Mouse (Mus musculus): ENCODE measurements at regions not wholly inside any gene's neighbourhood (a gene's known extent, or its start where the extent isn't known, plus 50 kb on each side); places are given as distances from the start of the nearest gene placed in this dataset.

DNA sequence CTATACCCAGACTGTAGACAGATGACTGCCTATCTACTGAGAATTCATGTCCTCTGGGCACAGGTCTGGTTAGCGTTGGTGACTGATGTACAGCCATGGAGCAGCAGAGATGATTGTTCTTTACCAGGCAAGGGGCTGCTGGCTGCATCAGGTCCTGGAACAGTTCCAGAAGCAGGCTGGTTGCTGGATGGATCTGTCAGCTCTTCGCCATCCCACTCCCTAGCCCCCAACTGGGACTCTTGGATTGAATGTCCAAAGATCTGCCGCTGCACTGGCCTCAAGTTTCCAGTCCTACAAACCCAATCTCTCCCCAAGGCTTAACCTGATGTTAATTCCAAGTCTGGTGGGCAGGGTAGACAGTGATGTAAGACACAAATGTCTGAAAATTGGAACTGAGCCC, 200.7 kb upstream of the Meis1 start:
- TF ChIP-seq TCF12 (IDR thresholded peaks at IDR 0.05; ENCODE audit: insufficient read depth, poor library complexity, severe bottlenecking) (no peak), POLR2A (IDR thresholded peaks at IDR 0.05; ENCODE audit: insufficient read length, low read depth) (no peak), USF1 (IDR thresholded peaks at IDR 0.05; ENCODE audit: low read depth) (no peak), CEBPB (IDR thresholded peaks at IDR 0.05; ENCODE audit: insufficient read depth, poor library complexity, severe bottlenecking) (no peak), SRF (IDR thresholded peaks at IDR 0.05; ENCODE audit: control insufficient read depth, insufficient read length, low read depth) (no peak), MYOG (IDR thresholded peaks at IDR 0.05; ENCODE audit: control insufficient read depth in 1 of 3, insufficient read depth in 1 of 3, insufficient read length in 2 of 3, low read depth in 2 of 3) (no peak), POLR2AphosphoS2 (IDR thresholded peaks at IDR 0.05; ENCODE audit: insufficient read length, low read depth) (no peak), MAX (IDR thresholded peaks at IDR 0.05; ENCODE audit: low read depth) (no peak), REST (IDR thresholded peaks at IDR 0.05; ENCODE audit: insufficient read depth, insufficient read length) (no peak)
